Mouse (Mus musculus): Measurements from ENCODE around the gene Pwwp2b.

The Pwwp2b gene

GRCm38 (mm10) chr7:139300423-139300822 is 52.1 kb downstream of the Pwwp2b start:
- peak; percentile 70 for DNase-seq (ENCODE audit: low spot score)

GRCm38 (mm10) chr7:139301505-139301904 is 53.2 kb downstream of the Pwwp2b start:
- DNase-seq (ENCODE audit: low spot score) = no peak

GRCm38 (mm10) chr7:139302314-139302713 is 54.0 kb downstream of the Pwwp2b start:
- no peak for DNase-seq (ENCODE audit: low spot score)

GRCm38 (mm10) chr7:139303280-139304011 is 55.2 kb downstream of the Pwwp2b start:
- DNase-seq (ENCODE audit: low spot score) = peak; percentile 85

GRCm38 (mm10) chr7:139304322-139304721 is 56.0 kb downstream of the Pwwp2b start:
- no peak for DNase-seq (ENCODE audit: low spot score)

GRCm38 (mm10) chr7:139307056-139307455 is 58.8 kb downstream of the Pwwp2b start:
- DNase-seq (ENCODE audit: low spot score) = no peak

GRCm38 (mm10) chr7:139308140-139308895 is 60.0 kb downstream of the Pwwp2b start:
- DNase-seq (ENCODE audit: low spot score) = no peak

GRCm38 (mm10) chr7:139309106-139309505 is 60.8 kb downstream of the Pwwp2b start:
- no peak for DNase-seq (ENCODE audit: low spot score)

- no peak for DNase-seq (ENCODE audit: low spot score)
These were observed 62.2 kb downstream of the Pwwp2b start for GRCm38 (mm10) chr7:139310487-139310951.

- DNase-seq (ENCODE audit: low spot score) = no peak
These were observed 64.4 kb downstream of the Pwwp2b start for GRCm38 (mm10) chr7:139312686-139313085.

GRCm38 (mm10) chr7:139313413-139313812 is 65.1 kb downstream of the Pwwp2b start:
- no peak for DNase-seq (ENCODE audit: low spot score)

- no peak for DNase-seq (ENCODE audit: low spot score)
These were observed 66.4 kb downstream of the Pwwp2b start for GRCm38 (mm10) chr7:139314716-139315115.

- DNase-seq (ENCODE audit: low spot score) = no peak
These were observed 70.7 kb downstream of the Pwwp2b start for GRCm38 (mm10) chr7:139319006-139319411.

Measured in left cerebral cortex, adult 11 months (tissue).